Mouse (Mus musculus) neural tube, embryonic 11.5 days (tissue): ENCODE measurements around the gene Klf6. TPM values are rescaled to one million over a fixed set of nuclear protein-coding genes. Genes with fewer than 3 reads are reported as not detected.

Experiments used
- ATAC-seq: fragments of 200-750 bp; cut with Nextera tagmentation; 2 replicates; pipeline ENCODE4 v1.8.0; 2017; ENCODE audit warnings: moderate number of reproducible peaks, mild to moderate bottlenecking, moderate TSS enrichment, moderate library complexity; ENCODE audit not compliant: insufficient read depth, low FRiP score, low TSS enrichment
- DNase-seq: peaks from one replicate; pipeline ENCODE4 v3.0.0-alpha.2; 2015; ENCODE audit warnings: low spot score
- H3K27ac ChIP-seq: fragments of 300-500 bp; sonication (generic); 2 replicates; pipeline ENCODE4 v1.5.1; 2014; ENCODE audit warnings: low read depth, mild to moderate bottlenecking, low read length
- H3K27me3 ChIP-seq: fragments of 300-500 bp; sonication (generic); 2 replicates; pipeline ENCODE4 v1.6.1; 2014; ENCODE audit warnings: mild to moderate bottlenecking, low read length, mixed read lengths; ENCODE audit not compliant: control insufficient read depth, insufficient read depth
- H3K36me3 ChIP-seq: fragments of 300-500 bp; sonication (generic); 2 replicates; pipeline ENCODE4 v1.6.1; 2014; ENCODE audit warnings: mild to moderate bottlenecking, low read length, moderate library complexity, mixed read lengths; ENCODE audit not compliant: control insufficient read depth, insufficient read depth
- H3K4me1 ChIP-seq: fragments of 300-500 bp; sonication (generic); 2 replicates; pipeline ENCODE4 v1.6.1; 2014; ENCODE audit warnings: low read length, mixed read lengths; ENCODE audit not compliant: control insufficient read depth, insufficient read depth
- H3K4me2 ChIP-seq: fragments of 300-500 bp; sonication (generic); 2 replicates; pipeline ENCODE4 v1.6.1; 2014; ENCODE audit warnings: low read depth, mild to moderate bottlenecking, moderate library complexity
- H3K4me3 ChIP-seq: fragments of 300-500 bp; sonication (generic); 2 replicates; pipeline ENCODE4 v1.5.1; 2014; ENCODE audit warnings: low read depth, low read length
- H3K9ac ChIP-seq: fragments of 300-500 bp; sonication (generic); 2 replicates; pipeline ENCODE4 v1.6.1; 2014; ENCODE audit warnings: mild to moderate bottlenecking, low read length
- H3K9me3 ChIP-seq: fragments of 300-500 bp; sonication (generic); 2 replicates; pipeline ENCODE4 v1.6.1; 2016; ENCODE audit warnings: low read length; ENCODE audit not compliant: control insufficient read depth
- WGBS: fragments of 180-500 bp; shearing (Covaris S2); extraction: QIAGEN DNeasy Blood & Tissue Kit; methylation state at CpG from one replicate; pipeline ENCODE4 v1.1.7; 2014; 5-methylcytosine and 5-hydroxymethylcytosine counted together
- polyA plus RNA-seq: library from polyadenylated mRNA; unstranded; fragments of >200 nt; fragmentation: Nextera tagmentation; extraction: Ambion mirVana; gene quantifications from 2 replicates; pipeline ENCODE4 v1.2.1, GENCODE M21; 2014

The Klf6 gene
- polyA plus RNA-seq, 1 experiment from 2014 or later: 55.7 TPM

GRCm38 (mm10) chr13:5831976-5832375 lies 29.3 kb upstream of the Klf6 start:
- ATAC-seq: no peak

GRCm38 (mm10) chr13:5837174-5837777 lies 24.0 kb upstream of the Klf6 start:
- ATAC-seq: no peak
- no peak for DNase-seq
- Histone ChIP-seq H3K4me3 (no peak overlapping the region), H3K4me1 (no peaks in the 10 kb centered on the region), H3K9ac (no peak overlapping the region), H3K36me3 (no peaks in the 10 kb centered on the region), H3K27me3 (no peaks in the 10 kb centered on the region), H3K4me2 (no peak overlapping the region), H3K27ac (no peak overlapping the region), H3K9me3 (no peaks in the 10 kb centered on the region)
- 89% methylated on average over 4 of the region's 4 CpGs for WGBS

More at GRCm38 (mm10) chr13:5831976-5832375, 29.3 kb upstream of the Klf6 start:
- Histone ChIP-seq H3K9ac (no peak overlapping the region), H3K9me3 (no peaks in the 10 kb centered on the region), H3K4me2 (no peak overlapping the region), H3K27ac (no peak overlapping the region), H3K4me1 (no peaks in the 10 kb centered on the region), H3K36me3 (no peaks in the 10 kb centered on the region), H3K27me3 (no peaks in the 10 kb centered on the region), H3K4me3 (no peak overlapping the region)
- DNase-seq: no peak
- 7% methylated on average over 7 of the region's 7 CpGs for WGBS

- H3K9me3 ChIP-seq: no peaks in the 10 kb centered on the region
- no peak for ATAC-seq
- H3K27ac ChIP-seq: no peak overlapping the region
- no peaks in the 10 kb centered on the region for H3K36me3 ChIP-seq
- no peak overlapping the region for H3K4me2 ChIP-seq
- H3K9ac ChIP-seq: no peak overlapping the region
- no peaks in the 10 kb centered on the region for H3K4me1 ChIP-seq
- no peaks in the 10 kb centered on the region for H3K27me3 ChIP-seq
- no peak for DNase-seq
- 94% methylated on average over 6 of the region's 6 CpGs for WGBS
- no peak overlapping the region for H3K4me3 ChIP-seq
Observed at GRCm38 (mm10) chr13:5841418-5841817, 19.9 kb upstream of the Klf6 start.

- Histone ChIP-seq H3K27ac (no peak overlapping the region), H3K9me3 (no peaks in the 10 kb centered on the region), H3K4me2 (no peak overlapping the region), H3K4me1 (no peaks in the 10 kb centered on the region), H3K9ac (no peak overlapping the region), H3K4me3 (no peak overlapping the region), H3K27me3 (no peaks in the 10 kb centered on the region), H3K36me3 (no peaks in the 10 kb centered on the region)
- ATAC-seq (no peak), DNase-seq (no peak)
- WGBS: 56% methylated on average over 5 of the region's 5 CpGs
Observed at GRCm38 (mm10) chr13:5842911-5843310, 18.4 kb upstream of the Klf6 start.

- Histone ChIP-seq H3K27me3 (no peaks in the 10 kb centered on the region), H3K9ac (no peak overlapping the region), H3K4me2 (no peak overlapping the region), H3K4me3 (no peak overlapping the region), H3K36me3 (no peaks in the 10 kb centered on the region), H3K9me3 (no peaks in the 10 kb centered on the region), H3K27ac (no peak overlapping the region), H3K4me1 (no peaks in the 10 kb centered on the region)
- ATAC-seq (no peak), DNase-seq (no peak)
- 73% methylated on average over 2 of the region's 2 CpGs for WGBS
Observed at GRCm38 (mm10) chr13:5843829-5844228, 17.5 kb upstream of the Klf6 start.

GRCm38 (mm10) chr13:5844338-5844737 lies 16.9 kb upstream of the Klf6 start:
- ATAC-seq (no peak), DNase-seq (no peak)
- Histone ChIP-seq H3K27me3 (no peaks in the 10 kb centered on the region), H3K4me2 (no peak overlapping the region), H3K4me3 (no peak overlapping the region), H3K4me1 (no peaks in the 10 kb centered on the region), H3K27ac (no peak overlapping the region), H3K9me3 (no peaks in the 10 kb centered on the region), H3K9ac (no peak overlapping the region), H3K36me3 (no peaks in the 10 kb centered on the region)
- 92% methylated on average over 5 of the region's 5 CpGs for WGBS

GRCm38 (mm10) chr13:5845161-5845590 lies 16.1 kb upstream of the Klf6 start:
- no peak for ATAC-seq
- 63% methylated on average over 10 of the region's 10 CpGs for WGBS

GRCm38 (mm10) chr13:5845605-5846004 lies 15.7 kb upstream of the Klf6 start:
- H3K27me3 ChIP-seq: no peaks in the 10 kb centered on the region
- no peaks in the 10 kb centered on the region for H3K9me3 ChIP-seq
- no peak overlapping the region for H3K4me3 ChIP-seq
- H3K4me2 ChIP-seq: no peak overlapping the region
- whole genome bisulfite sequencing: 78% methylated on average over 5 of the region's 5 CpGs
- H3K27ac ChIP-seq: no peak overlapping the region
- H3K9ac ChIP-seq: no peak overlapping the region
- no peak for ATAC-seq
- H3K4me1 ChIP-seq: no peaks in the 10 kb centered on the region
- H3K36me3 ChIP-seq: no peaks in the 10 kb centered on the region
- DNase-seq: no peak

More at GRCm38 (mm10) chr13:5845161-5845590, 16.1 kb upstream of the Klf6 start:
- H3K4me1 ChIP-seq: no peaks in the 10 kb centered on the region
- H3K4me3 ChIP-seq: no peak overlapping the region
- no peaks in the 10 kb centered on the region for H3K27me3 ChIP-seq
- H3K27ac ChIP-seq: no peak overlapping the region
- DNase-seq: no peak
- no peaks in the 10 kb centered on the region for H3K36me3 ChIP-seq
- H3K4me2 ChIP-seq: no peak overlapping the region
- no peak overlapping the region for H3K9ac ChIP-seq
- H3K9me3 ChIP-seq: no peaks in the 10 kb centered on the region

- H3K27ac ChIP-seq: no peak overlapping the region
- no peak overlapping the region for H3K4me2 ChIP-seq
- no peaks in the 10 kb centered on the region for H3K36me3 ChIP-seq
- no peaks in the 10 kb centered on the region for H3K9me3 ChIP-seq
- no peaks in the 10 kb centered on the region for H3K27me3 ChIP-seq
- no peak for ATAC-seq
- H3K9ac ChIP-seq: no peak overlapping the region
- DNase-seq: no peak
- WGBS: 90% methylated on average over 4 of the region's 4 CpGs
- no peak overlapping the region for H3K4me3 ChIP-seq
- no peaks in the 10 kb centered on the region for H3K4me1 ChIP-seq
Observed at GRCm38 (mm10) chr13:5846860-5847259, 14.4 kb upstream of the Klf6 start.
